8 mouse cellular contexts compared by ENCODE assay signal in the genomic region with DNA sequence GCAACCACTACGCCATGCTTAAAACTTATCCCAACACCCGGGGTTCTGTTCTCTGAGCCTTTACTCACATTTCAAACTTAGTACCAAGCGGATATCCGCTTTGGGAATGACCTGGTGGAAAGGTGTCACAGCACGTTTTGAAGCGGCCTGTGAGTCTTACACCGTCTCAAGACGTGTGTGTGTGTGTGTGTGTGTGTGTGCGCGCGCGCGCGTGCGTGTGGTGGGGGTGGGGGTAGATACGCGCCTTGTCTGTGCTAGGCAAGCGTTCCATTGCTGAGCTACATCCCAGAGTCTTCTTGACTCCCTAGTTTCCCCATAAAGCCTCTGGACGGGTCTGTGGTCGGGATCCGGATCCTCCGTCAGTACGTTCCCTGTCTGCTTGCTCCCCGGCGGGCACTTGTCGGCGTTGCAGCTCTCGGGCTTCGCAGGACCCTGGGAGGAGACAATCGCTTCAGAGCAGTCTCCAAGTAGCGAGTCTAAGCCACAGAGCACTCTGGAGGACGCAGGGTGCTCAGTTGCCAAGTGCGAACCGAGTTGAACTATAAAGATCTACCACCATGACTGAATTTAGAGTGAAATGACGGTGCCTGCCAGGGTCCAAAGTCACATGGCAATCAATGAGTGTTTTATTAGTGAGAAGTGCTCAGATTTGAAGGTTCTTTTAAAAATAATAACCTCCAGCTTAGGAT. TPM values are rescaled to one million over a fixed set of nuclear protein-coding genes. Genes with fewer than 3 reads are reported as not detected.
DNase-seq lines count a peak whose midpoint lies in the region; ATAC-seq and TF ChIP-seq lines count a peak whose summit lies in the region.

No protein-coding gene starts in this region.

- H3K4me3 ChIP-seq in intestine, postnatal 0 days (ENCODE audit: low read depth, low read length): peak overlapping the region; percentile 92
- H3K4me3 ChIP-seq in liver, adult 2 months (ENCODE audit: insufficient read depth, low read depth, low read length): peak overlapping the region; percentile 79
- H3K4me3 ChIP-seq in midbrain, embryonic 16.5 days (ENCODE audit: low read depth, low read length): peak overlapping the region; percentile 71

- H3K4me2 ChIP-seq in intestine, postnatal 0 days (replicated peaks; ENCODE audit: low read depth): peak overlapping the region; percentile 79
- peak overlapping the region; percentile 96 for H3K4me2 ChIP-seq in midbrain, embryonic 16.5 days (ENCODE audit: low read length)

- DNase-seq in retina, adult 2 months (ENCODE audit: low read depth, low spot score): peak; percentile 54
- DNase-seq in retina, postnatal 1 day: no peak
- peak; percentile 78 for DNase-seq in cerebellum, adult 9-10 months
- DNase-seq in gastrocnemius, postnatal 10 days: peak; percentile 68
- DNase-seq in liver, adult 2 months (ENCODE audit: extremely low read depth, low read depth, low spot score): peak; percentile 71
- DNase-seq in testis, postnatal 14 days (ENCODE audit: low spot score): peak; percentile 62

- H3K27ac ChIP-seq in intestine, postnatal 0 days (ENCODE audit: low read depth, low read length): peak overlapping the region; percentile 100
- peak overlapping the region; percentile 96 for H3K27ac ChIP-seq in liver, adult 2 months (replicated peaks; ENCODE audit: insufficient read depth, low read depth, low read length)
- H3K27ac ChIP-seq in midbrain, embryonic 16.5 days (ENCODE audit: low read length): peak overlapping the region; percentile 98

- peaks cover 9% of the 10 kb centered on the region; the same call in 1 of the 2 replicates for H3K79me2 ChIP-seq in liver, adult 2 months (ENCODE audit: control insufficient read depth, insufficient read depth, low read length)

- peak; percentile 15; the same call in 1 of the 2 replicates for ATAC-seq in intestine, postnatal 0 days
- ATAC-seq in midbrain, embryonic 16.5 days: peak; percentile 39

- TF ChIP-seq POLR2A in liver, adult 2 months (IDR thresholded peaks at IDR 0.05; ENCODE audit: extremely low read depth, insufficient read depth, low read length): no peak

- H3K9ac ChIP-seq in intestine, postnatal 0 days (ENCODE audit: low read depth, low read length): peak overlapping the region; percentile 94
- peak overlapping the region; percentile 72 for H3K9ac ChIP-seq in liver, adult 2 months (ENCODE audit: low read depth, low read length)
- H3K9ac ChIP-seq in midbrain, embryonic 16.5 days (ENCODE audit: low read depth, low read length): peak overlapping the region; percentile 85

- H3K4me1 ChIP-seq in intestine, postnatal 0 days (replicated peaks; ENCODE audit: control insufficient read depth, insufficient read depth, low read length): peaks cover 10% of the 10 kb centered on the region; the same call in 1 of the 2 replicates
- peaks cover 7% of the 10 kb centered on the region for H3K4me1 ChIP-seq in liver, adult 2 months (ENCODE audit: control insufficient read depth, insufficient read depth, low read length)
- peaks cover 29% of the 10 kb centered on the region for H3K4me1 ChIP-seq in midbrain, embryonic 16.5 days (ENCODE audit: control insufficient read depth, insufficient read depth, low read length)

- no peaks in the 10 kb centered on the region for H3K27me3 ChIP-seq in intestine, postnatal 0 days (replicated peaks; ENCODE audit: control insufficient read depth, insufficient read depth, low read length)
- no peaks in the 10 kb centered on the region for H3K27me3 ChIP-seq in liver, adult 2 months (ENCODE audit: control insufficient read depth, insufficient read depth, low read length)
- no peaks in the 10 kb centered on the region for H3K27me3 ChIP-seq in midbrain, embryonic 16.5 days (ENCODE audit: control insufficient read depth, insufficient read depth, low read depth, low read length)

- under 1% methylated on average over 35 of the region's 35 CpGs for whole genome bisulfite sequencing in intestine, postnatal 0 days
- under 1% methylated on average over 35 of the region's 35 CpGs for WGBS in liver, adult 2 months
- WGBS in midbrain, embryonic 16.5 days: under 1% methylated on average over 35 of the region's 35 CpGs

- H3K9me3 ChIP-seq in intestine, postnatal 0 days (ENCODE audit: control insufficient read depth): no peaks in the 10 kb centered on the region
- no peaks in the 10 kb centered on the region for H3K9me3 ChIP-seq in midbrain, embryonic 16.5 days (replicated peaks; ENCODE audit: control insufficient read depth, low read length, poor library complexity, severe bottlenecking)

- TF ChIP-seq CTCF in intestine, postnatal 0 days (IDR thresholded peaks at IDR 0.05; ENCODE audit: low read depth): 0 out of 2 replicates have a peak, but pooled peaks have one; percentile 1
- no peak for TF ChIP-seq CTCF in liver, adult 2 months (IDR thresholded peaks at IDR 0.05; ENCODE audit: low read depth, low read length)

- H3K36me3 ChIP-seq in intestine, postnatal 0 days (ENCODE audit: control insufficient read depth, insufficient read depth): peaks cover 19% of the 10 kb centered on the region
- H3K36me3 ChIP-seq in liver, adult 2 months (ENCODE audit: control insufficient read depth, insufficient read depth, low read length): peaks cover 21% of the 10 kb centered on the region
- H3K36me3 ChIP-seq in midbrain, embryonic 16.5 days (ENCODE audit: control insufficient read depth, insufficient read depth, low read length): peaks cover 14% of the 10 kb centered on the region

RNA-seq across cellular contexts. Expression of gene Hnrnpl, which starts 1.2 kb away (rescaled TPM):
- total RNA-seq in gastrocnemius, postnatal 10 days (2021): 100 to 1,000 TPM; 244 to 291 TPM
- 144 and 152 TPM in 2 replicates for polyA plus RNA-seq in intestine, postnatal 0 days (2015; fragmentation: Nextera tagmentation; extraction: Ambion mirVana)
- 90.1 and 109 TPM in 2 replicates for total RNA-seq in liver, adult 2 months (2014; rRNA removed)
- polyA plus RNA-seq in liver, adult 2 months (2012; rRNA removed): 81.6 and 109 TPM in 2 replicates
- 134 and 152 TPM in 2 replicates for polyA plus RNA-seq in midbrain, embryonic 16.5 days (2015; fragmentation: Nextera tagmentation; extraction: Ambion mirVana)

RNA-seq across cellular contexts. Expression of gene Ech1, which starts 15.5 kb away (rescaled TPM):
- total RNA-seq in gastrocnemius, postnatal 10 days (2021): 100 to 1,000 TPM; 182 to 227 TPM
- 402 and 426 TPM in 2 replicates for polyA plus RNA-seq in intestine, postnatal 0 days (2015; fragmentation: Nextera tagmentation; extraction: Ambion mirVana)
- 636 and 645 TPM in 2 replicates for total RNA-seq in liver, adult 2 months (2014; rRNA removed)
- polyA plus RNA-seq in liver, adult 2 months (2012; rRNA removed): 561 and 625 TPM in 2 replicates
- polyA plus RNA-seq in midbrain, embryonic 16.5 days (2015; fragmentation: Nextera tagmentation; extraction: Ambion mirVana): 86.6 and 96.4 TPM in 2 replicates

RNA-seq across cellular contexts. Expression of gene Rinl, which starts 20.8 kb away (rescaled TPM):
- total RNA-seq in gastrocnemius, postnatal 10 days (2021): 1 to 10 TPM in 1 of 2 experiments, under 1 TPM in 1; 0.63 to 1.7 TPM
- 1.6 and 2.2 TPM in 2 replicates for polyA plus RNA-seq in intestine, postnatal 0 days (2015; fragmentation: Nextera tagmentation; extraction: Ambion mirVana)
- total RNA-seq in liver, adult 2 months (2014; rRNA removed): 1.4 TPM in 2 replicates
- 1.2 and 1.8 TPM in 2 replicates for polyA plus RNA-seq in liver, adult 2 months (2012; rRNA removed)
- 2.2 and 2.9 TPM in 2 replicates for polyA plus RNA-seq in midbrain, embryonic 16.5 days (2015; fragmentation: Nextera tagmentation; extraction: Ambion mirVana)

RNA-seq across cellular contexts. Expression of gene Lgals4, which starts 24.1 kb away (rescaled TPM):
- 1 to 10 TPM; 3.7 to 7.4 TPM for total RNA-seq in gastrocnemius, postnatal 10 days (2021)
- polyA plus RNA-seq in intestine, postnatal 0 days (2015; fragmentation: Nextera tagmentation; extraction: Ambion mirVana): 2,376 and 2,464 TPM in 2 replicates
- 9.5 and 11.0 TPM in 2 replicates for total RNA-seq in liver, adult 2 months (2014; rRNA removed)
- polyA plus RNA-seq in liver, adult 2 months (2012; rRNA removed): 7.9 and 16.4 TPM in 2 replicates
- 5.7 and 5.9 TPM in 2 replicates for polyA plus RNA-seq in midbrain, embryonic 16.5 days (2015; fragmentation: Nextera tagmentation; extraction: Ambion mirVana)

RNA-seq across cellular contexts. Expression of gene Nfkbib, which starts 42.2 kb away (rescaled TPM):
- 10 to 100 TPM; 17.4 to 18.2 TPM for total RNA-seq in gastrocnemius, postnatal 10 days (2021)
- 33.1 and 33.2 TPM in 2 replicates for polyA plus RNA-seq in intestine, postnatal 0 days (2015; fragmentation: Nextera tagmentation; extraction: Ambion mirVana)
- 6.1 and 7.3 TPM in 2 replicates for total RNA-seq in liver, adult 2 months (2014; rRNA removed)
- 39.9 and 46.3 TPM in 2 replicates for polyA plus RNA-seq in liver, adult 2 months (2012; rRNA removed)
- polyA plus RNA-seq in midbrain, embryonic 16.5 days (2015; fragmentation: Nextera tagmentation; extraction: Ambion mirVana): 52.0 and 64.7 TPM in 2 replicates
